Mouse (Mus musculus) right cerebral cortex, postnatal 10 days (tissue): ENCODE data around the gene Gripap1.
A peak's percentile ranks its signal among the peaks of the same experiment; 100 is the strongest.
"Not testable (repeated sequence)": the region's sequence is repeated elsewhere in the genome, so short reads cannot be mapped to it uniquely, and the experiment has no call there.

Experiments used
- DNase-seq, 2 experiments: peaks; one replicate each; pipeline ENCODE4 v3.0.0; 2021; ENCODE audit warnings: low spot score in 2 of 2

The Gripap1 gene

DNA sequence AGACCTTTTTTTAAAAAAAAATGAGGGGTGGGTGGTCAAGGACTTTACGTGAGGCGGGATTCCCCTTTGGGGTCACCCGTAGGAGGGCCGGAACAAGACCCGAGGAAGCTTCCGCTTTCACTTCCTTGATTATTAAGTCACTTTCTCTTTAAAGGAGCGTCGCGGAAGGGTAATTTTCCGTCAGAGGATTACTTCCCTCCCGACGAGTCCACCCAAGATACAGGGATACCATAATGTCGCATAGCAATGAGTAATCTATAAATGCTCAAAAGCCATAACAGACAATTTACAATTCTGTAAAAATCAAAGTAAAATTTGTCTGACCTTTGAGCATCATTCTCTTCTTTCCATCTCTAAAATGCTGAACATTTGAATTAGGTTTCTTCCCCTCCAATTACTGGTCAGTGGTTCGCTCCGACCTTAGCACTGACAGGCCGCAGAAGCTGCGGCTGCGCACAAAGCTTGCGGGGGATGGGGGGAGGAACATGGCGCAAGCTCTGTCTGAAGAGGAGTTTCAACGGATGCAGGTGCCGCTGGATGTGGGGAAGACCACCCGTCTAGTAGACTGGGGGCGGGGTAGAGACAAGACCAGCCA is at the start of gene Gripap1:
Gene Gripap1 (plus strand): TSS at position 224 of the 595 bp plus-strand sequence.
- peak; percentile 76 to 83 for DNase-seq

DNA sequence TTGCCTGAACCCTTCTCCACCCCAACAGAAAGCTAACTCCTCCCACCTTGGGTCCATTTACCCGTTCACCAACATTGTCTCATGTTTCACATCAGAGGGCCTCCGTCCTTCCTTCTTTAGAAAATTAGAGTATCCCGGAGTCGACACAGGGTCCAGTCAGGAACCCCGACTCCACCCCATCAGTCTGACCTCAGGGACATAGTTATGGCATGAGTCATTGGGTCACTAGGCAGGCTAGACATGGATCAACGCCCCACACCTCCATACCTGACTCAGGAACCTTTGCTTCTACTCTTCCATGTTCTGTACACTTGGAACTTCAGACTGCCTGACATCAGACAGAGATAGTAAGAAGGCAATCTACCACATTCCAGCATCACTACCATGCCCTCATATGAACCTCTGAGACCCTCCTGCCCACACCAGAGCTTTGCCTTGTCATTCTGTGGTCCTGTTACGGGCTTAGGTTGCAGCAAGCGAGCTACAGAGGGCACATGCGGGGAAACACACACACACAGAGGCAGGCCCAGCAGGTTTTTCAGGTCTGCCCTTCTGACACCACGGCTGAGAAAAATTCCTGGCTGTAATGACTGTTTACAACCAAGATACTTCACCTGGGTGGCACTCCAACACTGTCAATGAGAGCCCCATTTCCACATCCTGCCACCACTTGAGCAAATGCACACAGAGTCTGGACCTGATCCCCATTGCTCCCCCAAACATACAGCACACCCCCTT is 49.3 kb upstream of the Gripap1 start:
- DNase-seq, result no peak

DNA sequence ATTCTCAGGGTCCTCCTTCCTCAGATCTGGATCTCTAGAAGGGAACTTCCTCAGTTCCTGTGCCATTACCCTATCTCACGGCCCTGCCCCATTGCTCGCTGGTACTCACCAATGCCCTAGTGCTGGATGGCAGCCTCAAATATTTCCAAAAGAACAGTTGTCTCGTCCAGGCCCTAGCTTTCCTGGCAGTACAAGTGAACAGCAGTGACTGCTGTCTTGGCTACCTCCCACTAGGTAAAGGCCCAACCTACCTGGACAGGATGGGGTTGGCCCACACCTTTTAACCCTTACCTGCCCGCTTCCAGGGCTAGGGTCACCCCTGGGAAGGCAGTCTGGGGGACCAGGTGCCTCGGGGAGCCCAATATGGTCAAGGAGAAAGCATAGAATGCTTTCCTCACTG is 48.5 kb upstream of the Gripap1 start:
- DNase-seq, result no peak

DNA sequence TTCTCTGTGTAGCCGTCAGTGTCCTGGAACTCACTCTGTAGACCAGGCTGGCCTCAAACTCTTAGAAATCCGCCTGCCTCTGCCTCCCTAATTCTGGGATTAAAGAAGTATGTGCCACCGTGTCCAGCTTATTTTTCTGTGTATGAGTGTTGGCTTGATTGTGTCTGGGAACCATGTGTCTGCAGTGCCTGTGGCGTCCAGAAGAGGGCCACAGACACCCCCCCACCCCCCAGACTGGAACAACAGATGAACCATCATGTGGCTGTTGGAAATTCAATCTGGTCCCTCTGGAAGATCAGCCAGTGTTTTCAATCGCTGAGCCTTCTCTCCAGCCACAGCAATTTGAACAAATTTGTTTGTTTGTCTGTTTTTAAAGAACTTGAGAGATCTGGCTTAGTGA is 46.1 kb upstream of the Gripap1 start:
- DNase-seq, result no peak

DNA sequence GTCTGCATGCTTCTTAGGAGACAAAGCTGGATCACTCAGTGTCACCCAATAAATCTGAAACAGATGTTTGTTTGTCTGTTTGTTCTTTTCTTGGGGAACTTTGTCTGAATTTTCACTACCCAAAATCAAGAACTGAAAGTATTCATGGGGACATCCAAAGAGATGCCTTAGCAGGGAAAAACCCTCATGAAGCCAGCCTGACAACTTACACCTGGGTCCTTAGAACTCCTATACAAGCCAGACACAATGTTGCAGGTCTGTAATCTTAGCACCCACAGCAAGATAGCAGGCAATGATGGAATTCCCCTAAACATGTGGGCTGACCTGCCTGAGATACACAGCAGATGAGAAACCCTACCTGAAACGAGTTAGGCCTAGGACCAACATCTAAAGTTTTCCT is 44.6 kb upstream of the Gripap1 start:
- no peak for DNase-seq

DNA sequence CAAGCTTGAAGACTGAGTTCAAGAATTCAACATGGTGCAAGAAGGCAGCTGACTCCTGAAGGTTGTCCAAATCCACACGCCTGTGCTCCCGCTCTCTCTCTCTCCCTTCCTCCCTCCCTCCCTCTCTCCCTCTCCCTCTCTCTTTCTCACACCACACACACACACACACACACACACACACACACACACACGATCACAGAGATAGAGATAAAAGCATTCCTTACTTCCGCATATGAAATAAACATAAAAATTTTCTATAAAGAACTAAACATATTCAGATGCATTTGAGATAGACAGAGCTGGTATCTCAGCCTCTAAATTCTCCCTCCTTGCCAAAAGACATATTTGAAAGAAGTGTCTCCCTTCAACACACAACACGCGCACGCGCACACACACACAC is 44.1 kb upstream of the Gripap1 start:
- no peak for DNase-seq

DNA sequence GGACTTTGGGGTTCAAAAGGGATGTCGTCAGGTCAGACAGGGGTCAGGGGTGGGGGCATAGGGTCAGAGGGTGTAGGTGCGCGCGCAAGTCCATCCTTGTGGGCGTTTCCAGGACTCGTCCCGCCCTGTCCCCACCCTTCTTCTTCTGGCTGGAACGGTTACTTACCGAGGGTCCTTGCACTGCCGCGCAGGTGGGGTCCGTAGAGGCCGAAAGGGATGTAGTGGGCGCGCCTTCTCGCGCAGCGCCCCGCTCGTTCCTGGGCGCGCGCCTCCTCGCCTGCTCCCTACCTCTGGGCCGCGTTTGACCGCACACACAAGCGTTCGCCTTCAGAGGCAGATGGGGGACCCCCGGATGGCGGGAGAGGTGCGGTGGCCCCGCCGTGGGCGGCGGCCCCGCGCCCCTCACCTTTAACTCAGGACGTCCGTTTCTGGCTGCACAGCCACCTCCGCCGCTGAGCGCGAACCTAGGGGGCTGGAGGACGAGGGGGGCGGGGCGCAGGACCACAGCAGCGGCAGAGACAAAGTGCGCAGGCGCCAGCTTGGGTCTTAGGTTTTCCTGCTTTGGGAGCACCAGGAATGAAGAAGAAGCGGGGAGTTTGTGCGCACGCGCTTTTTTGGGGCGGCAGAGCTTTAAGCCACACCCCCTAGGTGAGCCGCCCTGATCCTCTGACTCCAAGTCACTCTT is 39.0 kb upstream of the Gripap1 start, which contains the start of gene Ccdc120:
Gene Ccdc120 (minus strand): TSS at position 474 of the 685 bp plus-strand sequence.
- DNase-seq, result peak; percentile 86 to 87

DNA sequence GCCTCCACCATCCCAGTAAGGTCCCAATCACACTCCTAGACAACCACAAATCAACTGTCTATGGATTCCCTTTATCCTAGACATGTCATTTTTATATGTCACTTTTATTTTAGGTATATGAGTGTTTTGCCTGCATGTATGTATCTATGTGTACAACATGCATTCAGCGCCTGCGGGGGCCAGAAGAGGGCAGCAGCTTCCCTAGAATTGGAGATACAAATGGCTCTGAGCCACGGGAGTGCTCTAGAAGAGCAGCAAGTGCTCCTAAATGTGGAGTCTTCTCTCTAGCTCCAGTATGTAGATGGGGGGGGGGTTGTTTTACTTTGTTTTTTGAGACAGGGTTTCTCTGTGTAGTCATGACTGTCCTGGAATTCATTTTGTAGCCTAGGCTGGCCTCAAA is 35.9 kb upstream of the Gripap1 start:
- DNase-seq, result not testable (repeated sequence)

DNA sequence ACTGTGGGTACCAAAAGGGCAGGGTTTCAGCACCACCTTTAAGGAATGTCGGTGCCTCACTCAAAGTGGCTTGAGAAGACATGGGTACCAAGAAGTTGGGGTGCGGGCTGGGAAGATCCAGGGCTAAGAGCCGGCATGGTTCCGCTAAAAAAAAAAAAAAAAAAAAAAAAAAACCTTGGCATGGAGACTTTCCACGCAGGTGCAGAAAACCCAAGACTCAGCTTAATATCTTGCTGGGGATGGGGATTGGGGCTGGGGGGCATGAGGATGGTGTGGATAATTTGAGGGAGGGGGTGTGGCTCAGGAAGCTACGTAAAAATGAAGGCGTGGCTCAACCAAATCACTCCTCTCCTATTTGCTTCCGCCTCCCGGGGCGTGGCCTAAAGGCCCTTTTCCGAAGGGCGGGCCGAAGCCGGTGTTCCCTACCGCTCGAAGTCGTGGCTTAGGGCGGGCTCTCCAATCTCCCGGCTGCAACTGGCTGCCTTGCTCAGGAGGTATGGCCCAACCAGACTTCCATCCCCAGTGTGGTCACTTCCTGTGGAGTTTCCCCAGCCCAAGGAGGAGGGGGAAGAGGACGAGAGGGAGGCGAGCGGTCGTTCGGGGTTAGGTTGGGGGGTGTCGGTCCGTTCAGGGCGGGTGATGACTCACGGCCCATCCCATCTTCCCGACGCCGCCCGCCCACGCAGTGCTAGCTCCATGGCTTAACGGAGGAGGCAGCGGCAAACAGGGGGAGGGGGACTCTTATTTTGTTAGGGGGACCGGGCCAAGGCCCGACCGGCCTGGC is 27.2 kb upstream of the Gripap1 start, which contains the start of gene Tfe3:
Gene Tfe3 (plus strand): TSS at position 424 of the 784 bp plus-strand sequence.
- DNase-seq, result peak; percentile 95 to 96

DNA sequence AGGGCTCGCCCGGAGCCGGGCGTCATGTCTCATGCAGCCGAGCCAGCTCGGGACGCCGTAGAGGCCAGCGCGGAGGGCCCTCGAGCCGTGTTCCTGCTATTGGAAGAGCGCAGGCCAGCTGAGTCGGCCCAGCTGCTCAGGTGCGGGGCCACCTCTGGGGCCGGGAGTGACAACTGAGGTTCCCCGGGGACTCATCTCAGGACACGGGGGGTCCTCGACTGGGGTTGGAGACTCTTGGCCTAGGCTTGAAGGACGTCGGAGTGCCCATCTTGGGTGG is 26.7 kb upstream of the Gripap1 start:
- peak in 1 of 2 experiments; percentile 29 for DNase-seq

DNA sequence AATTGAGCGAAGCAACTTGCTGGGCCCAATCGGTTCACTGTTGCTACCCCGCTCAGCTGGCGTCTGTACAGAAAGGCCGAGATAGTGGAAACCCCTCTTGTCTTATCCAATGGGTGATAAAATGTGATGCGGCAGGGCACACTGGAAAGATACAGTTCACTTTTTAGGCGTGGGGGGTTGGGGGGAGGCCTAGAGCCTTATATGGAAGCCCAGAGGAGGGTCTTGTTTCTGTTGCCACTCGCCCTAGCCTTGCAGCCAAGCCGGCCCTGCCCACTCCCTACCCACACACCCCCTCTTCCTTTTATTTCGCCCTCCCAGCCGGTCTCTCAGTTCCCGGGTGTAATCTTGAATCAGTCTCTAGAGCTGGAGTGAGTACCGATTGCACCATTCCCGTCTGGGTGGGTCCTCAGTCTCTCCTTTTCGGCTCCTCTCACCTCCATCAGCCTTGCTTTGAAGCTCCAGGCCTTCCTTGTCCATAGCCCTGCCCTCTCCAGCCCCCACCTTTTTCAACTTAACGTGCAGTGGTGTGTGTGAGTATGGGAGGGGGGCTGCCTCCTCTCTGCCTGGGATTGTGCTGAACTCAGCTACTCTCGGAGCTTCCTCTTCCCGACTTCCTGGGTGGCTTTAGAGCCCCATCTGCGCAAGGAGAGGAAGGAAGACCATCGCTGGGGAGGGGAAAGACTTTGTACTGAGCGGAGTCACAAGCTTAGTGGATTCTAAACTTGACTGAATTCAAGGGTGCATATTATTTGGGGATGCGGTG is 25.8 kb upstream of the Gripap1 start:
- peak; percentile 38 to 47 for DNase-seq

DNA sequence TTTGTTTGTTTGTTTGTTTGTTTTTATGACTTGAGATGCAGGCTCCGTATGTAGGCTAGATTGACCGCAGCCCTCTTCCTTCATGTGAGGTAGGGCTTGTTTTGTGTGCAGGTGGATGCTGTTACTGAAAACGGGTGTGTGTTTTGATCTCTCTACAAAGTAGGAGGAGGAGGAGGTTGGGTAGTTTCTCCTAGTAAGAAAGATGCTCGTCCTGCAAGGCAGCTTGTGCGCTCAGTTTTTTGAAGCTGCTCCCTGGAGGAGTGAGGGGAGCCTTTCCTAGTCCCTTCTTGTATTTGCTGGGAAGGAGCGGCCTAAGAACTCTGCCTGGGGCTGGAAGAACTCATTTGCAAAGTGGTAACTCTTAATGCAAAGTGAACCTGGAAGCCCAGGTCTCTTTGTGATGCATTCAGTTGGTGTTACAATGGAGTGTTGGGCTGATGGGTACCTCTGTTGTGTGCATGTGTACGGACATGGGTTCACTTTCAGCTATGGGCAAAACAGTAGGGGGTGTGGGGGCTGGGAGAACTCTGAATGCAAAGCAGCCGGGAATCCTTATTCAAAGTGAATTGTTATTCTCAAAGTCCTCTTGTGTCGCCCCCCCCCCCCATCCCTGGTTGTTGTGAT is 24.8 kb upstream of the Gripap1 start:
- DNase-seq, result no peak

DNA sequence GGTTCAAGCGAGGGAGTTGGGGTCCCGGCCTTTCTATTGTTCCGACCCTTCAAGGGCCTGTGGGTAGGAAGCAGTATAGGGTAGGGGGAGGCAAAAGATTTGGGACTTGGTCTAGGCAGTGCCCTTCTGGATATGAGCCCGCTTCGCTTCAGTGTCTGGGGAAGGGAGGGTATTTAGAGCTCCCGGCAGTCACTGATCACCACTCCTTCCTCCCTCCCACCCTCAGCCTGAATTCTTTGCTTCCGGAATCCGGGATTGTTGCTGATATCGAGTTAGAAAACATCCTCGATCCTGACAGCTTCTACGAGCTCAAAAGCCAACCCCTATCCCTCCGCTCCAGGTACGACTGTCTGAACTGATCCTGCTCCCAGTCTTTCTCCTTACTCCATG is 24.3 kb upstream of the Gripap1 start:
- no peak for DNase-seq

DNA sequence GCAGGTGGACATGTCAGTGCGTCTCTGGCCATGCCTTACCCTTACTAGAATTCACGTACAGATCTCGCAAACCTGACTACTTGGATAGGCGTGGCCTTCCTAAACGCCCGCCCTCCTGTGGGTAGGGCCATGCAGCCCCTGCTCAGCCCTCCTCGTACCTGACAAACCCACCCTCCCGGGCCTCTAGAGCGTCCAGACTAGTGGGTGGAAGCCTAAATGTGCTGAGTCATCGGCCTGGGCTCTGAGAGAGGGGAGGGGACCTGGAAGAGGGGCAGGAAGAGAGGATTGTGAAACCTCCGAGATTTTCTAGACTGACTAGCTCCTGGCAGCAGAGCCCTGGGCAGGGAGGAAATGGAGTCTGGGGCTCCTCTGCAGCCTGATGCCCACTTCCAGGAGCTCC is 23.8 kb upstream of the Gripap1 start:
- peak; percentile 40 to 47 for DNase-seq

DNA sequence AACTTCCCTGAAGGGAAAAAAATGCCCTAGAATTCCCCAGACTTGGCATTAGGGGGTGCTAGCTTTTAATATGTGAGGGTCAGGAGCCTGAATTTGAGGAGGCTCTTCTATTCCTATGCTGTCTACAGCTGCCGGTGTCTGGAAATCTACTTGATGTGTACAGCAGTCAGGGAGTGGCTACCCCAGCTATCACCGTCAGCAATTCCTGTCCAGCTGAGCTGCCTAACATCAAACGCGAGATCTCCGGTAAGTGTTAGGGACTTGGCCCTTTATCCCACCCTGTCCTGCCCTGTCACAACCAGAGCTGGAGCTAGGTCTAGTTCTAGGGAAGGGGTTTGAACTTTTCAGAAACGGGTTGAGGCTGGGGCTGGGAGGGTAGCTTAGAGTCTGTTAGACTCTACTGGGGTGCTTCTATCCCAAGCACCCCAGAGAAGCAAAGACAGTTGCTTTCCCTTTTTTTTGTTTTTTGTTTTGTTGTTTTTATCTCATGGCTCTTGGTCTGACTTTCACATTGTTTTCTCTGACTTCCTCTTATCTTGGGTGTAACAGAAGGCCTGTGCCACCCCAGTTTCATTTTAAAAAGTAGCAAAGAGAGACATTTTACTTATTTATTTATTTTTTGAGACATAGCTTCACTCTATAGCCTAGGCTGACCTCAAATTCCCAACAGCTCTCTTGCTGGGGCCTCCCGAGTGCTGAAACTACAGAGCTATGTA is 20.1 kb upstream of the Gripap1 start:
- DNase-seq, result no peak

DNA sequence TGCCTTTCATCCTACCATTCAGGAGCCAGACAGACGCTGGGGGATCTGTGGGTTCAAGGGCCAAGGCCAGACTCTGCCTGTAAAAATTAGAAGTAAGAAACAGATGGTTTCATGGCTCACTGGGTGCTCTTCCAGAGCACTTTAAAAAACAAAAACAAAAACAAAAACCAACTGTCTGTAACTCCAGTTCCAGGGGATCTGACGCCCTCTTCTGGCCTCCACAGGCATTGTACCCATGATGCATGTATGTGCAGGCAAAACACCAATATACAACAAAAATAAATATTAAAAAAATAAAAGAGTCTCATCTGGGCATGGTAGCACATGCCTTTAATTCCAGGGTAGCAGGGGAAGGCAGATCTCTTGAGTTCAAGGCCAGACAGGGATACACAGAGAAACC is 16.8 kb upstream of the Gripap1 start:
- no peak for DNase-seq

DNA sequence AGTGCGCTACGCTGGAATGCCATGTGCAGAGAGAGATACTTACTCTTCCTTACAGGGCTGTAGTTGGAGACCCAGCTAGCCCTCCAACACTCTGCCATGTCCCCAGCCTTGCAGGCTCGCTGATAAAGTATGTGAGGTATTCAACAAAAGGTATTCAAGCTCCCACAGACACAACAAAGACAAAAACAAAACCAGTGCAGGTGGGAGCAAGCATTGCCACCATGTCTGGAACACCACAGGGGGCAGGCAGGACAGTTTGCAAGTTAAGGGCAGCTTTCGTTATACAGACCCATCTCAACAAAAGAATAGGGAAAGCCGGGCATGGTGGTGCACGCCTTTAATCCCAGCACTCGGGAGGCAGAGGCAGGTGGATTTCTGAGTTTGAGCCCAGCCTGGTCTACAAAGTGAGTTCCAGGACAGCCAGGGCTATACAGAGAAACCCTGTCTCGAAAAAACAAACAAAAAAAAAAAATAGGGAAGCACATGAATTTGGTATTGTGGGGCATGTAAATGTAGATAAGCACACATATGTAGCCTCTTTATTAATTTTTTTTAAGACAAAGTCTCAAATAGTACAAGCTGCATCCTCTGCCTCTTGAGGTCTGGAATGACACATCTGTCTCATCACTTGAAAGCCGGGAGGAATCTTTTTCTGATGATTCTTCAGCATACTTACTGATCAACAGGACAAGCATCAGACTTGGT is 13.9 kb upstream of the Gripap1 start:
- no peak for DNase-seq

DNA sequence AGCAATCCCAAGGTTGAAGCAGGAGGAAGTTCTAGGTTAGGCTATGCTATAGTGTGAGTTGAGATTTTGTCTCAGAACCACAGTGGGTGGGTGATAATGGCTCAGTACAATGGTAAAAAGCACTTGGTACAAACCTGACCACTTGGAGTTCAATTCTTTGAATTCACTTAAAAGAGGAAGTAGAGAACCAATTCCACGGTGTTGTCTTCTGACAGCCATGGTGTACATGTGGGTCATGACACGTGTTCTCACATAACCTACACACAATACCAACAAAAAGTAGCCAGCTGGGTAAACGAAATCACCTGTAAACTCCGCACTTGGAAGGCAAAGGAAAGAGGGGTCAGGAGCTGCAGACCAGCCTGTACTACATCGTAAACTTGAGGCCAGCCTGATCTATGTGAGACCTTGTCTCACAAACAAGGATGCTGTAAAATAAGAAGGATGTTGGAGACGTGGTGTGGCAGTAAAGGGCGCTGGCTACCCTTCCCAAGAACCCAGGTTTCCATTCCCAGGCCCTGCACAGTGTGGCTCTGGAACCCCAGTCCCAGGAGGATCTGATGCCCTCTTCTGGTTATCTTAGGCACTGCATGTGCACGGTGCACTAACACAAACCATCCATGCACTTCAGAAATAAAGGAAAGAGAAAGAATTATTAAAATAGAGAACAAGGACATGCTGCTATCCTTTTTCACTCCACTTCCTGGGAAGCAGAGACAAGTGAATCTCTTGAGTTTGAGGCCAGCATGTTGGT is 13.1 kb upstream of the Gripap1 start:
- peak; percentile 39 to 57 for DNase-seq
